Mouse (Mus musculus): ENCODE data around the gene Zgrf1. TPM values are rescaled to one million over a fixed set of nuclear protein-coding genes. Genes with fewer than 3 reads are reported as not detected.

The Zgrf1 gene
- polyA plus RNA-seq, 1 experiment from 2014 or later: 7.9 TPM

DNA sequence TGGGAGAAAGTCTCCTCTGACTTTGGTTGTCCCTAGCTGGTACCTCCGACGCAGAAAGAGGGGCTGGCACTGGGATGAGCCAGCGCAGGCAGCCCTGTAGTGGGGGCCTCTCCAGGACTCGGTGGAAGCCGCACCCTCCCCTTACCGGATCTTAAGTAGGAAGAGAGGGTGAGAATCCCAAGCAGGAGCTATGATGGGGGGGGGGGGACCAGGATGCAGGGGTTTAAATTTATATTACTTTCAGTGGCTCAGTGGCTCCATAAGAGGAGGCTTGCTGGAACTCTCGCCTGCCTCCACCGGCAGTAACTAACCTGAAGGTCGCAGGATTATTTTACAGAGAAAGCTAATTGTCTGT lies 74.6 kb downstream of the Zgrf1 start:
- in situ Hi-C loops (cut with MboI; ENCODE audit: low pct_unique_long_range_greater_than_20kb): no loop called here
- DNase-seq (ENCODE audit: low read depth, low spot score): no peak
- POLR2A ChIA-PET: interaction anchor here (1.0 to 1.3 kb wide), 2 partner anchors 19 to 24 kb away, joined by 3 read pairs; no protein-coding TSS in a partner anchor
- no peak for TF ChIP-seq CTCF (IDR thresholded peaks at IDR 0.05)
- ATAC-seq: no peak
- CTCF ChIA-PET: interaction anchor here (1.1 to 5.3 kb wide), 4 partner anchors 9 to 323 kb away, joined by 3 to 53 read pairs (median 5); no protein-coding TSS in a partner anchor
- H3K27me3 ChIP-seq: peaks cover 23% of the 10 kb centered on the region

DNA sequence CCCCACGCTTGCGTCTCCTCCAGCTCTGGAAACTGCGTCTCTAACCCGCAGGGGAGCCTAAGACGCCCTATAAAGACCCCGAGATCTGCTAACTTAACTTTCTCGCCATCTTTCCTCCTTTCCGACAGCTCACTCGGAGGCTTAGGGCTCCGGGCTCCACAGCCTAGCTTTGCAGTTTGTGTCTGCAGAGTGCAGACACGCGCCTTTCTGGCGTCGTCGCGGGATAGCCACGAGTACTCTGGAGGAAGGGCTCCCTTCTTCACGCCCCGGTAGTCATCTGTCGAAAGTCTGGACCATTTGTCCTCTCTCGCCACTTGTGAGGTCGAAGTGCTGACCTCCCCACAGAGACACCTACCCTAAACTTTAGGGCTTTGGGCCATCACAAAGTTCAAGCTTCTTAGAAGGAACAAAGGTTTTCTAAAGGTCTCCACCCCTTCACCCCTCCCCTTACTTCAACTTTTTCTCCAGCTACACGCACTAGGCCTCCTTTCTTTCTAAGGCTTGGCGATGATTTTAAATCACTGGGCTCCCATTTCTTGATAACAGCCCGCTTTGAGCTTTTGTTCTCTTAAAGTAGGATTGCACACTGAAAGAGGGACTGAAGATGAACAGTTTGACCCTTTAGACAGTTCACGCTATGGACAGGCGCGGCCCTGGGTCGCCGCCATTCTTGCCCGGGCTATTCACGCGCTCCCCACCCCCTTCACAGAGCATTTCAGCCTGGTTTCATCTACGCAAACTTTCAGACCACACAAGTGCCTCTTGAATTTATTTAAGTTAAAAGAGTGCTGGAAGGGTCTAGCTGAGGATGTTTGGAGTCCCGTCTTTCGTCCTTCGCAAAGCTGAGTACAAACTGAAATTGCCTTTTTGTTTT lies 75.3 kb downstream of the Zgrf1 start:
- no peak for TF ChIP-seq CTCF (IDR thresholded peaks at IDR 0.05)
- ChIA-PET POLR2A (interaction anchor here (1.0 to 1.3 kb wide), 2 partner anchors 18 to 23 kb away, joined by 3 read pairs; no protein-coding TSS in a partner anchor), CTCF (interaction anchor here (0.8 to 5.3 kb wide), 5 partner anchors 8 to 322 kb away, joined by 3 to 53 read pairs (median 5); no protein-coding TSS in a partner anchor)
- in situ Hi-C loops (cut with MboI; ENCODE audit: low pct_unique_long_range_greater_than_20kb): no loop called here
- no peak for DNase-seq (ENCODE audit: low read depth, low spot score)
- ATAC-seq: no peak
- peaks cover 27% of the 10 kb centered on the region for H3K27me3 ChIP-seq

DNA sequence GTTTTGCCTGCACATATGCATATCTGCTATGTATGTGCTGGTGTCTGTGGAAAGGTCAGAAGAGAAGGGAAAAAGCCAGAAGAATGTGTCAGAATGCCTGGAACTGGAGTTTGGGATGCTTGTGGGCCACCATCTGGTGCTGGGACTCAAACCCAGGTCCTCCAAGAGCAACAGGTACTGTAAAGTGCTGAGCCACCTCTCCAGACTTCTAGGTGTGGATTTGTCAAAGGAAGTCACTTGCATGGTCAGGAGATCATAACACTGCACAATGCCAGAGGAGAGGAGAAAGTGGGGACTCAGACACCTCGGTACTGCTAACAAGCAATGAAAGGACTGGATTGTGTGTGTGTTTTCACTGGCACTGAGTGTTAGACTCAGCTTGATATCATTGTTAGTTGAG lies 76.9 kb downstream of the Zgrf1 start:
- ChIA-PET POLR2A (interaction anchor here (1.0 kb wide), 1 partner anchor 129 kb away, joined by 3 read pairs; no protein-coding TSS in a partner anchor), CTCF (interaction anchor here (2.2 kb wide), 1 partner anchor 125 kb away, joined by 5 read pairs; no protein-coding TSS in a partner anchor)
- ATAC-seq (no peak), DNase-seq (ENCODE audit: low read depth, low spot score) (no peak)
- peaks cover 33% of the 10 kb centered on the region for H3K27me3 ChIP-seq
- TF ChIP-seq CTCF (IDR thresholded peaks at IDR 0.05): no peak
- in situ Hi-C loops (cut with MboI; ENCODE audit: low pct_unique_long_range_greater_than_20kb): no loop called here

DNA sequence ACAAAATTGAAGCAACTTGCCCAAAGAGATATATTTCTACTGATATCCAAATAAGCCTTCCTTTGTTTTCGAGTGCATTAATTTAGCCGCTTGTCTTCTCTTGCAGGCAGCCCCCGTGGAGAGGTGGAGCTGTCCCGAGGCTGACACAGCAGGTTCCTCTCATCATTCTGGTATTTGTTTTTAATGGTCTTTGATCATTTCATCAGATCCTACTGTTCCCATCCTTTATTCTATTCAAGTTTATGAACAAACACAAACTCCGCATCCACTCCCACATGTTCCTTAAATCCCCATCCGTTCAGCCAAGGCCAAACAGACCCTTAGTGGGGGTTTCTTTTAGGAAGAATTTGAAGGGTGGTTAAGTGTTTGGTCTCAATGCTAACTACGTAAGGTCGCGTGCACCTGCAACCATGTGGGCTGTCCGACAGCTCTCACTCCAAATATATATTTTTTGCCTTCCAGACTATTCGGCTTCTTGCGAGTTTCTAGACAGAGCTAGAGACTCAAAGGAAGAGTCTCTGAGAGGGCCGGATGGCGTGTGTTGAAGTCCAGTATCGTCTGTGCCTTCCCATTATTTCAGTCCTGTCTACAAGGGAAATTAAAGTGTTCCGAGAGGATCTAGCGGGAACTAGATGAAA lies 77.6 kb downstream of the Zgrf1 start:
- H3K27me3 ChIP-seq: peaks cover 40% of the 10 kb centered on the region
- in situ Hi-C loops (cut with MboI; ENCODE audit: low pct_unique_long_range_greater_than_20kb): no loop called here
- ChIA-PET POLR2A (interaction anchor here (1.0 kb wide), 1 partner anchor 128 kb away, joined by 3 read pairs; no protein-coding TSS in a partner anchor), CTCF (interaction anchor here (0.8 to 3.9 kb wide), 2 partner anchors 22 to 129 kb away, joined by 3 to 47 read pairs; no protein-coding TSS in a partner anchor)
- no peak for TF ChIP-seq CTCF (IDR thresholded peaks at IDR 0.05)
- DNase-seq (ENCODE audit: low read depth, low spot score): no peak
- no peak for ATAC-seq

- in situ Hi-C loops (cut with MboI; ENCODE audit: low pct_unique_long_range_greater_than_20kb): no loop called here
- CTCF ChIA-PET: interaction anchor here (0.8 to 3.9 kb wide), 3 partner anchors 15 to 128 kb away, joined by 3 to 47 read pairs (median 15); no protein-coding TSS in a partner anchor
- no peak for TF ChIP-seq CTCF (IDR thresholded peaks at IDR 0.05)
- H3K27me3 ChIP-seq: peaks cover 40% of the 10 kb centered on the region
- ATAC-seq (no peak), DNase-seq (ENCODE audit: low read depth, low spot score) (no peak)
- POLR2A ChIA-PET: no interaction called here
Measured at GRCm38 (mm10) chr3:127631582-127631981, 78.3 kb downstream of the Zgrf1 start.

DNA sequence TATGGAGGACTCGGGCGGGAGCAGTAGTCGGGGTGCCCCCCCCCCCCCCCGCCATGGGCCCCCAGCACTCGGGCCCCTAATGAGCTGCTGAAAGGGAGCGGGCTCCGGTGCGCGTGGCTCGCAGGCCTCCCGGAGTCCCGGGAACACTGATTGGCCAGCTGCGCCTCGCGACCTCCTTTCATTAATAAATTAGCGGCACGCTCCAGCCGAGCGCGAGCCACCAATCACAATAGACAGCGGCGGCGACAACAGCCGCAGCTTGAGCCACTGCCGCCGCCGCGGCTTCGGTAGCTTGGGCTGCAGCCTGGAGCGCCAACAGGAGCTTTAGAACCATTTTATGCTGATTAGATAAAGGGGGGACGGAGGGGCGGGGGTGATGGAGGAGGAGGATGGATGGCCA lies 79.2 kb downstream of the Zgrf1 start:
- peaks cover 47% of the 10 kb centered on the region for H3K27me3 ChIP-seq
- in situ Hi-C loops (cut with MboI; ENCODE audit: low pct_unique_long_range_greater_than_20kb): no loop called here
- ATAC-seq: no peak
- POLR2A ChIA-PET: interaction anchor here (1.5 to 2.1 kb wide), 2 partner anchors 122 to 127 kb away, joined by 4 to 6 read pairs; no protein-coding TSS in a partner anchor
- CTCF ChIA-PET: interaction anchor here (3.5 to 3.9 kb wide), 2 partner anchors 14 to 127 kb away, joined by 15 to 47 read pairs; no protein-coding TSS in a partner anchor
- TF ChIP-seq CTCF (IDR thresholded peaks at IDR 0.05): no peak
- no peak for DNase-seq (ENCODE audit: low read depth, low spot score)

- CTCF ChIA-PET: interaction anchor here (1.0 to 3.9 kb wide), 11 partner anchors 8 to 147 kb away, joined by 3 to 47 read pairs (median 5); partner anchors contain the start of gene Alpk1
- in situ Hi-C loops (cut with MboI; ENCODE audit: low pct_unique_long_range_greater_than_20kb): no loop called here
- peaks cover 47% of the 10 kb centered on the region for H3K27me3 ChIP-seq
- TF ChIP-seq CTCF (IDR thresholded peaks at IDR 0.05): no peak
- ATAC-seq: peak; percentile 36
- POLR2A ChIA-PET: interaction anchor here (0.6 to 2.1 kb wide), 5 partner anchors 7 to 126 kb away, joined by 3 to 6 read pairs (median 4); no protein-coding TSS in a partner anchor
- DNase-seq (ENCODE audit: low read depth, low spot score): no peak
Measured at GRCm38 (mm10) chr3:127633080-127634032, 80.1 kb downstream of the Zgrf1 start, which contains the start of gene Neurog2. Neurog2 (plus strand) TSS chr3:127633135.

GRCm38 (mm10) chr3:127634101-127634983 lies 81.1 kb downstream of the Zgrf1 start:
- ATAC-seq (peak; percentile 94), DNase-seq (ENCODE audit: low read depth, low spot score) (no peak)
- in situ Hi-C loops (cut with MboI; ENCODE audit: low pct_unique_long_range_greater_than_20kb): no loop called here
- no peak for TF ChIP-seq CTCF (IDR thresholded peaks at IDR 0.05)
- CTCF ChIA-PET: interaction anchor here (0.6 to 3.9 kb wide), 17 partner anchors 8 to 313 kb away, joined by 3 to 47 read pairs (median 4); partner anchors contain the start of gene Alpk1
- POLR2A ChIA-PET: interaction anchor here (0.9 to 2.1 kb wide), 3 partner anchors 8 to 120 kb away, joined by 3 to 6 read pairs (median 6); no protein-coding TSS in a partner anchor
- peaks cover 44% of the 10 kb centered on the region for H3K27me3 ChIP-seq
